Mouse (Mus musculus): ENCODE data around the gene Amot. TPM values are rescaled to one million over a fixed set of nuclear protein-coding genes. Genes with fewer than 3 reads are reported as not detected.

Gene Amot
- total RNA-seq, 2 experiments from 2014 or later, result 0.63 to 2.9 TPM

GRCm38 (mm10) chrX:145485495-145485894 is 19.5 kb downstream of the Amot start:
- no peak for ATAC-seq (replicated peaks; ENCODE audit: low FRiP score, low TSS enrichment, poor library complexity, severe bottlenecking)

- ATAC-seq (replicated peaks; ENCODE audit: low FRiP score, low TSS enrichment, poor library complexity, severe bottlenecking), result no peak
Measured at GRCm38 (mm10) chrX:145483486-145484055, 21.4 kb downstream of the Amot start.

GRCm38 (mm10) chrX:145482383-145482782 is 22.6 kb downstream of the Amot start:
- no peak for ATAC-seq (replicated peaks; ENCODE audit: low FRiP score, low TSS enrichment, poor library complexity, severe bottlenecking)

- ATAC-seq (replicated peaks; ENCODE audit: low FRiP score, low TSS enrichment, poor library complexity, severe bottlenecking), result no peak; the same call in 1 of the 2 replicates
Measured at GRCm38 (mm10) chrX:145479942-145480341, 25.0 kb downstream of the Amot start.

- ATAC-seq (replicated peaks; ENCODE audit: low FRiP score, low TSS enrichment, poor library complexity, severe bottlenecking), result no peak
Measured at GRCm38 (mm10) chrX:145477725-145478194, 27.2 kb downstream of the Amot start.

- ATAC-seq (replicated peaks; ENCODE audit: low FRiP score, low TSS enrichment, poor library complexity, severe bottlenecking), result no peak
Measured at GRCm38 (mm10) chrX:145477003-145477724, 27.8 kb downstream of the Amot start.

GRCm38 (mm10) chrX:145468264-145468663 is 36.7 kb downstream of the Amot start:
- ATAC-seq (replicated peaks; ENCODE audit: low FRiP score, low TSS enrichment, poor library complexity, severe bottlenecking), result no peak

GRCm38 (mm10) chrX:145463524-145463923 is 41.5 kb downstream of the Amot start:
- ATAC-seq (replicated peaks; ENCODE audit: low FRiP score, low TSS enrichment, poor library complexity, severe bottlenecking), result no peak

- no peak for ATAC-seq (replicated peaks; ENCODE audit: low FRiP score, low TSS enrichment, poor library complexity, severe bottlenecking)
Measured at GRCm38 (mm10) chrX:145461339-145461738, 43.6 kb downstream of the Amot start.

- no peak for ATAC-seq (replicated peaks; ENCODE audit: low FRiP score, low TSS enrichment, poor library complexity, severe bottlenecking)
Measured at GRCm38 (mm10) chrX:145456251-145456650, 48.7 kb downstream of the Amot start.

GRCm38 (mm10) chrX:145455629-145456028 is 49.4 kb downstream of the Amot start:
- no peak for ATAC-seq (replicated peaks; ENCODE audit: low FRiP score, low TSS enrichment, poor library complexity, severe bottlenecking)

GRCm38 (mm10) chrX:145454828-145455227 is 50.2 kb downstream of the Amot start:
- no peak for ATAC-seq (replicated peaks; ENCODE audit: low FRiP score, low TSS enrichment, poor library complexity, severe bottlenecking)

- ATAC-seq (replicated peaks; ENCODE audit: low FRiP score, low TSS enrichment, poor library complexity, severe bottlenecking), result no peak
Measured at GRCm38 (mm10) chrX:145441526-145441925, 63.5 kb downstream of the Amot start.

GRCm38 (mm10) chrX:145433652-145434051 is 71.3 kb downstream of the Amot start:
- no peak for ATAC-seq (replicated peaks; ENCODE audit: low FRiP score, low TSS enrichment, poor library complexity, severe bottlenecking)

GRCm38 (mm10) chrX:145430836-145431570 is 74.0 kb downstream of the Amot start:
- ATAC-seq (replicated peaks; ENCODE audit: low FRiP score, low TSS enrichment, poor library complexity, severe bottlenecking), result no peak

- ATAC-seq (replicated peaks; ENCODE audit: low FRiP score, low TSS enrichment, poor library complexity, severe bottlenecking), result no peak
Measured at GRCm38 (mm10) chrX:145428811-145429210, 76.2 kb downstream of the Amot start.

- no peak for ATAC-seq (replicated peaks; ENCODE audit: low FRiP score, low TSS enrichment, poor library complexity, severe bottlenecking)
Measured at GRCm38 (mm10) chrX:145424026-145424425, 81.0 kb downstream of the Amot start.

GRCm38 (mm10) chrX:145414319-145414718 is 90.7 kb downstream of the Amot start:
- no peak for ATAC-seq (replicated peaks; ENCODE audit: low FRiP score, low TSS enrichment, poor library complexity, severe bottlenecking)

GRCm38 (mm10) chrX:145411425-145411824 is 93.6 kb downstream of the Amot start:
- no peak for ATAC-seq (replicated peaks; ENCODE audit: low FRiP score, low TSS enrichment, poor library complexity, severe bottlenecking)

- peak; percentile 87 for ATAC-seq (replicated peaks; ENCODE audit: low FRiP score, low TSS enrichment, poor library complexity, severe bottlenecking)
Measured at GRCm38 (mm10) chrX:145406052-145406451, 98.9 kb downstream of the Amot start.

Data from megakaryocyte-erythroid progenitor cell, adult 5-6 weeks (primary cell).